Mouse (Mus musculus) olfactory bulb, adult 2 months (tissue): ENCODE measurements around the gene Calcrl.

Experiments used
- CTCF ChIP-seq: fragments of 200-500 bp; IDR thresholded peaks from 2 replicates; pipeline ENCODE4 v1.5.1; 2012; ENCODE audit warnings: low read depth, mild to moderate bottlenecking, low read length, moderate library complexity; ENCODE audit not compliant: insufficient read depth
- POLR2A ChIP-seq: fragments of 200-500 bp; IDR thresholded peaks from 2 replicates; pipeline ENCODE4 v1.6.1; 2012; ENCODE audit warnings: mild to moderate bottlenecking, low read depth, low read length, moderate library complexity; ENCODE audit not compliant: insufficient read depth

GRCm38 (mm10) chr2:84467391-84467790, 42.2 kb upstream of the Calcrl start:
- TF ChIP-seq CTCF (no peak), POLR2A (no peak)
